Mouse (Mus musculus): Measurements from ENCODE around the gene Ranbp17. TPM values are rescaled to one million over a fixed set of nuclear protein-coding genes. Genes with fewer than 3 reads are reported as not detected.

The Ranbp17 gene
- polyA plus RNA-seq (2015; fragmentation: Nextera tagmentation; extraction: Ambion mirVana): 7.3 and 9.5 TPM in 2 replicates

GRCm38 (mm10) chr11:33513376-33513991, at the start of gene Ranbp17:
TSS of gene Ranbp17 (minus strand) at chr11:33513746.
- ATAC-seq (replicated peaks): peak; percentile 93
- no peaks in the 10 kb centered on the region for H3K9me3 ChIP-seq
- H3K4me1 ChIP-seq: 0 out of 2 replicates have a peak, but pooled peaks cover 3% of the 10 kb centered on the region
- H3K4me3 ChIP-seq: peak within 1 kb of the TSS; percentile 89
- 2% methylated on average over 72 of the region's 72 CpGs for WGBS
- peak within 1 kb of the TSS; percentile 64 for H3K4me2 ChIP-seq (replicated peaks)
- peak within 1 kb of the TSS; percentile 88 for H3K9ac ChIP-seq (replicated peaks)
- H3K36me3 ChIP-seq: no peaks in the 10 kb centered on the region
- H3K27me3 ChIP-seq: no peaks in the 10 kb centered on the region
- peak within 1 kb of the TSS; percentile 86 for H3K27ac ChIP-seq (replicated peaks)

GRCm38 (mm10) chr11:33554123-33554522, 40.6 kb upstream of the Ranbp17 start:
- H3K27ac ChIP-seq (replicated peaks): no peak overlapping the region
- no peaks in the 10 kb centered on the region for H3K4me1 ChIP-seq
- no peaks in the 10 kb centered on the region for H3K9me3 ChIP-seq
- 84% methylated on average over 8 of the region's 8 CpGs for WGBS
- no peak overlapping the region for H3K4me2 ChIP-seq (replicated peaks)
- no peak for ATAC-seq (replicated peaks)
- no peaks in the 10 kb centered on the region for H3K27me3 ChIP-seq
- H3K36me3 ChIP-seq: no peaks in the 10 kb centered on the region
- H3K9ac ChIP-seq (replicated peaks): no peak overlapping the region
- H3K4me3 ChIP-seq: no peak overlapping the region

- no peaks in the 10 kb centered on the region for H3K4me1 ChIP-seq
- H3K9me3 ChIP-seq: no peaks in the 10 kb centered on the region
- H3K27ac ChIP-seq (replicated peaks): no peak overlapping the region
- no peak overlapping the region for H3K9ac ChIP-seq (replicated peaks)
- H3K27me3 ChIP-seq: no peaks in the 10 kb centered on the region
- H3K36me3 ChIP-seq: no peaks in the 10 kb centered on the region
- 73% methylated on average over 14 of the region's 14 CpGs for WGBS
- H3K4me2 ChIP-seq (replicated peaks): no peak overlapping the region
- no peak for ATAC-seq (replicated peaks)
- H3K4me3 ChIP-seq: no peak overlapping the region
Measured at GRCm38 (mm10) chr11:33550861-33551560, 37.5 kb upstream of the Ranbp17 start.

- Histone ChIP-seq H3K27me3 (no peaks in the 10 kb centered on the region), H3K4me3 (no peak overlapping the region), H3K4me2 (replicated peaks) (no peak overlapping the region), H3K27ac (replicated peaks) (no peak overlapping the region), H3K9ac (replicated peaks) (no peak overlapping the region), H3K9me3 (no peaks in the 10 kb centered on the region), H3K36me3 (no peaks in the 10 kb centered on the region), H3K4me1 (no peaks in the 10 kb centered on the region)
- WGBS: 83% methylated on average over 2 of the region's 2 CpGs
- no peak for ATAC-seq (replicated peaks)
Measured at GRCm38 (mm10) chr11:33547386-33547785, 33.8 kb upstream of the Ranbp17 start.

- H3K4me3 ChIP-seq: no peak overlapping the region
- no peak overlapping the region for H3K27ac ChIP-seq (replicated peaks)
- H3K9ac ChIP-seq (replicated peaks): no peak overlapping the region
- H3K4me1 ChIP-seq: no peaks in the 10 kb centered on the region
- no peak overlapping the region for H3K4me2 ChIP-seq (replicated peaks)
- H3K27me3 ChIP-seq: no peaks in the 10 kb centered on the region
- H3K9me3 ChIP-seq: no peaks in the 10 kb centered on the region
- WGBS: 95% methylated on average over 2 of the region's 2 CpGs
- no peak for ATAC-seq (replicated peaks)
- no peaks in the 10 kb centered on the region for H3K36me3 ChIP-seq
Measured at GRCm38 (mm10) chr11:33544945-33545344, 31.4 kb upstream of the Ranbp17 start.

- H3K4me3 ChIP-seq: no peak overlapping the region
- H3K36me3 ChIP-seq: no peaks in the 10 kb centered on the region
- H3K4me2 ChIP-seq (replicated peaks): no peak overlapping the region
- H3K9me3 ChIP-seq: no peaks in the 10 kb centered on the region
- H3K4me1 ChIP-seq: no peaks in the 10 kb centered on the region
- no peak for ATAC-seq (replicated peaks)
- no peak overlapping the region for H3K9ac ChIP-seq (replicated peaks)
- WGBS: 72% methylated on average over 11 of the region's 11 CpGs
- no peaks in the 10 kb centered on the region for H3K27me3 ChIP-seq
- no peak overlapping the region for H3K27ac ChIP-seq (replicated peaks)
Measured at GRCm38 (mm10) chr11:33544121-33544520, 30.6 kb upstream of the Ranbp17 start.

- Histone ChIP-seq H3K9me3 (no peaks in the 10 kb centered on the region), H3K36me3 (no peaks in the 10 kb centered on the region), H3K9ac (replicated peaks) (no peak overlapping the region), H3K27ac (replicated peaks) (no peak overlapping the region), H3K4me3 (no peak overlapping the region), H3K27me3 (no peaks in the 10 kb centered on the region), H3K4me1 (no peaks in the 10 kb centered on the region), H3K4me2 (replicated peaks) (no peak overlapping the region)
- no peak for ATAC-seq (replicated peaks)
- WGBS: 47% methylated on average over 5 of the region's 5 CpGs
Measured at GRCm38 (mm10) chr11:33537390-33538125, 24.0 kb upstream of the Ranbp17 start.

GRCm38 (mm10) chr11:33536636-33537035, 23.1 kb upstream of the Ranbp17 start:
- no peaks in the 10 kb centered on the region for H3K36me3 ChIP-seq
- H3K4me1 ChIP-seq: no peaks in the 10 kb centered on the region
- no peaks in the 10 kb centered on the region for H3K9me3 ChIP-seq
- H3K4me2 ChIP-seq (replicated peaks): no peak overlapping the region
- H3K4me3 ChIP-seq: no peak overlapping the region
- no peak overlapping the region for H3K9ac ChIP-seq (replicated peaks)
- ATAC-seq (replicated peaks): no peak
- 92% methylated on average over 3 of the region's 3 CpGs for WGBS
- H3K27ac ChIP-seq (replicated peaks): no peak overlapping the region
- H3K27me3 ChIP-seq: no peaks in the 10 kb centered on the region

GRCm38 (mm10) chr11:33534541-33534940, 21.0 kb upstream of the Ranbp17 start:
- no peaks in the 10 kb centered on the region for H3K27me3 ChIP-seq
- H3K27ac ChIP-seq (replicated peaks): no peak overlapping the region
- H3K9me3 ChIP-seq: no peaks in the 10 kb centered on the region
- 86% methylated on average over 4 of the region's 4 CpGs for WGBS
- no peaks in the 10 kb centered on the region for H3K36me3 ChIP-seq
- no peak overlapping the region for H3K9ac ChIP-seq (replicated peaks)
- no peaks in the 10 kb centered on the region for H3K4me1 ChIP-seq
- ATAC-seq (replicated peaks): no peak
- H3K4me2 ChIP-seq (replicated peaks): no peak overlapping the region
- no peak overlapping the region for H3K4me3 ChIP-seq

GRCm38 (mm10) chr11:33533577-33533976, 20.0 kb upstream of the Ranbp17 start:
- no peaks in the 10 kb centered on the region for H3K4me1 ChIP-seq
- H3K9ac ChIP-seq (replicated peaks): no peak overlapping the region
- H3K27me3 ChIP-seq: no peaks in the 10 kb centered on the region
- H3K9me3 ChIP-seq: no peaks in the 10 kb centered on the region
- H3K27ac ChIP-seq (replicated peaks): no peak overlapping the region
- H3K4me2 ChIP-seq (replicated peaks): no peak overlapping the region
- H3K36me3 ChIP-seq: no peaks in the 10 kb centered on the region
- no peak for ATAC-seq (replicated peaks)
- no peak overlapping the region for H3K4me3 ChIP-seq
- WGBS: 78% methylated on average over 3 of the region's 3 CpGs

GRCm38 (mm10) chr11:33529576-33529975, 16.0 kb upstream of the Ranbp17 start:
- Histone ChIP-seq H3K4me2 (replicated peaks) (no peak overlapping the region), H3K36me3 (no peaks in the 10 kb centered on the region), H3K4me1 (no peaks in the 10 kb centered on the region), H3K9ac (replicated peaks) (no peak overlapping the region), H3K27ac (replicated peaks) (no peak overlapping the region), H3K27me3 (no peaks in the 10 kb centered on the region), H3K9me3 (no peaks in the 10 kb centered on the region), H3K4me3 (no peak overlapping the region)
- WGBS: 85% methylated on average over 2 of the region's 2 CpGs
- ATAC-seq (replicated peaks): no peak

GRCm38 (mm10) chr11:33512854-33513375, 631 bp downstream of the Ranbp17 start:
- H3K4me2 ChIP-seq (replicated peaks): peak overlapping the region; percentile 64
- peak overlapping the region; percentile 86 for H3K27ac ChIP-seq (replicated peaks)
- H3K4me3 ChIP-seq: peak overlapping the region; percentile 89
- H3K36me3 ChIP-seq: no peaks in the 10 kb centered on the region
- H3K9ac ChIP-seq (replicated peaks): peak overlapping the region; percentile 88
- peak; percentile 90 for ATAC-seq (replicated peaks)
- H3K9me3 ChIP-seq: no peaks in the 10 kb centered on the region
- H3K27me3 ChIP-seq: no peaks in the 10 kb centered on the region
- WGBS: 1% methylated on average over 37 of the region's 43 CpGs
- 0 out of 2 replicates have a peak, but pooled peaks cover 3% of the 10 kb centered on the region for H3K4me1 ChIP-seq

All from forebrain, embryonic 15.5 days (tissue).